Mouse (Mus musculus): ENCODE measurements at regions not wholly inside any gene's neighbourhood (a gene's known extent, or its start where the extent isn't known, plus 50 kb on each side); places are given as distances from the start of the nearest gene placed in this dataset.

DNA sequence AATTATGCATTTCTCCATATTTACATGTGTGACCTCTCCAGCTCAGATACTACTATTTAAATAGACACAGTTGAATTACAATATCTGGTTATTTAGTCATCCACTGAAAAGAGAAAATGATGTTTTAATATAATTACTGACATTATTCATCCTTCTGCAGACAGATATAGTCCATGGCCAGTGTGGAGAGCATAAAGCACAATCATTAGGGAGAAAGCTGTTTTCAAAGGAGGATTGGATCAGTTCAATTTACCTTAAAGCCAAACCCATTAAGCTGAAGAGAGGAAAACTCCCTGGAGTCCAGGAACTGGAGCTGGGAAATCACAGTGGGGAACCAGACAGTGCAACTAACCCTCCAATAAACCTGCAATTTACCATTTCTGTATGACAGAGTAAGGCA lies 339.8 kb upstream of the Rgs17 start:
- Histone ChIP-seq H3K27me3 (ENCODE audit: control insufficient read depth in 1 of 2, insufficient read depth in 2 of 2, low read length in 2 of 2) (no peaks in the 10 kb centered on the region), H3K79me2 (ENCODE audit: control insufficient read depth, insufficient read depth, low read length, poor library complexity) (no peaks in the 10 kb centered on the region), H3K36me3 (ENCODE audit: control insufficient read depth in 1 of 2, insufficient read depth in 2 of 2, low read length in 2 of 2) (no peaks in the 10 kb centered on the region), H3K27ac (ENCODE audit: control insufficient read depth, low read depth, low read length) (no peak overlapping the region), H3K4me1 (ENCODE audit: control insufficient read depth in 1 of 2, insufficient read depth in 2 of 2, low read length in 2 of 2) (no peaks in the 10 kb centered on the region), H3K4me3 (ENCODE audit: control insufficient read depth in 1 of 2, insufficient read depth in 1 of 2, low read depth in 2 of 2, low read length in 2 of 2) (no peak overlapping the region), H3K9me3 (replicated peaks; ENCODE audit: insufficient read depth, low read length) (no peaks in the 10 kb centered on the region), H3K9ac (ENCODE audit: control insufficient read depth, low read depth, low read length, poor library complexity, severe bottlenecking) (no peak overlapping the region)
- DNase-seq (ENCODE audit: low read depth, low spot score): no peak
- TF ChIP-seq TBP (IDR thresholded peaks at IDR 0.05; ENCODE audit: low read depth, low read length) (no peak), JUND (IDR thresholded peaks at IDR 0.05; ENCODE audit: low read depth, low read length) (no peak), POLR2A (IDR thresholded peaks at IDR 0.05; ENCODE audit: control insufficient read depth in 1 of 2, insufficient read depth in 1 of 2, low read depth in 1 of 2, low read length in 2 of 2, poor library complexity in 1 of 2) (no peak), POLR2AphosphoS2 (IDR thresholded peaks at IDR 0.05; ENCODE audit: low read length) (no peak), MEF2A (IDR thresholded peaks at IDR 0.05; ENCODE audit: extremely low read depth, insufficient replicate concordance, low read depth, low read length, poor library complexity, severe bottlenecking) (no peak), EP300 (IDR thresholded peaks at IDR 0.05; ENCODE audit: low read depth in 1 of 2, low read length in 2 of 2) (no peak), ZMIZ1 (IDR thresholded peaks at IDR 0.05; ENCODE audit: low read depth, low read length) (no peak)

GRCm38 (mm10) chr10:6265662-6266061 lies 343.5 kb upstream of the Rgs17 start:
- no peak for DNase-seq (ENCODE audit: low read depth, low spot score)
- H3K9ac ChIP-seq (ENCODE audit: control insufficient read depth, low read depth, low read length, poor library complexity, severe bottlenecking): no peak overlapping the region
- no peaks in the 10 kb centered on the region for H3K4me1 ChIP-seq (ENCODE audit: control insufficient read depth in 1 of 2, insufficient read depth in 2 of 2, low read length in 2 of 2)
- H3K36me3 ChIP-seq (ENCODE audit: control insufficient read depth in 1 of 2, insufficient read depth in 2 of 2, low read length in 2 of 2): no peaks in the 10 kb centered on the region
- no peak overlapping the region for H3K27ac ChIP-seq (ENCODE audit: control insufficient read depth, low read depth, low read length)
- no peaks in the 10 kb centered on the region for H3K9me3 ChIP-seq (replicated peaks; ENCODE audit: insufficient read depth, low read length)
- TF ChIP-seq SIN3A (IDR thresholded peaks at IDR 0.05; ENCODE audit: low read length): no peak
- TF ChIP-seq ZC3H11A (IDR thresholded peaks at IDR 0.05; ENCODE audit: low read depth, low read length): no peak
- TF ChIP-seq POLR2AphosphoS5 (IDR thresholded peaks at IDR 0.05; ENCODE audit: borderline replicate concordance, low read depth, low read length): no peak
- no peak for TF ChIP-seq GABPA (IDR thresholded peaks at IDR 0.05; ENCODE audit: low read depth, low read length)
- H3K4me3 ChIP-seq (ENCODE audit: control insufficient read depth in 1 of 2, insufficient read depth in 1 of 2, low read depth in 2 of 2, low read length in 2 of 2): no peak overlapping the region
- no peaks in the 10 kb centered on the region for H3K27me3 ChIP-seq (ENCODE audit: control insufficient read depth in 1 of 2, insufficient read depth in 2 of 2, low read length in 2 of 2)
- no peaks in the 10 kb centered on the region for H3K79me2 ChIP-seq (ENCODE audit: control insufficient read depth, insufficient read depth, low read length, poor library complexity)

GRCm38 (mm10) chr10:6291388-6291787 lies 369.2 kb upstream of the Rgs17 start:
- Histone ChIP-seq H3K9ac (ENCODE audit: control insufficient read depth, low read depth, low read length, poor library complexity, severe bottlenecking) (no peak overlapping the region), H3K79me2 (ENCODE audit: control insufficient read depth, insufficient read depth, low read length, poor library complexity) (no peaks in the 10 kb centered on the region), H3K36me3 (ENCODE audit: control insufficient read depth in 1 of 2, insufficient read depth in 2 of 2, low read length in 2 of 2) (no peaks in the 10 kb centered on the region), H3K4me3 (ENCODE audit: control insufficient read depth in 1 of 2, insufficient read depth in 1 of 2, low read depth in 2 of 2, low read length in 2 of 2) (no peak overlapping the region), H3K27ac (ENCODE audit: control insufficient read depth, low read depth, low read length) (no peak overlapping the region), H3K27me3 (ENCODE audit: control insufficient read depth in 1 of 2, insufficient read depth in 2 of 2, low read length in 2 of 2) (no peaks in the 10 kb centered on the region), H3K9me3 (replicated peaks; ENCODE audit: insufficient read depth, low read length) (no peaks in the 10 kb centered on the region), H3K4me1 (ENCODE audit: control insufficient read depth in 1 of 2, insufficient read depth in 2 of 2, low read length in 2 of 2) (no peaks in the 10 kb centered on the region)
- TF ChIP-seq GABPA (IDR thresholded peaks at IDR 0.05; ENCODE audit: low read depth, low read length) (no peak), NRF1 (IDR thresholded peaks at IDR 0.05; ENCODE audit: insufficient read depth, low read depth, low read length, poor library complexity, severe bottlenecking) (no peak), BHLHE40 (IDR thresholded peaks at IDR 0.05; ENCODE audit: borderline replicate concordance, low read depth, low read length) (no peak), POLR2A (IDR thresholded peaks at IDR 0.05; ENCODE audit: control insufficient read depth in 1 of 2, insufficient read depth in 1 of 2, low read depth in 1 of 2, low read length in 2 of 2, poor library complexity in 1 of 2) (no peak), EP300 (IDR thresholded peaks at IDR 0.05; ENCODE audit: low read depth in 1 of 2, low read length in 2 of 2) (no peak), SIN3A (IDR thresholded peaks at IDR 0.05; ENCODE audit: low read length) (no peak), ZNF384 (IDR thresholded peaks at IDR 0.05; ENCODE audit: low read depth, low read length) (no peak), USF1 (IDR thresholded peaks at IDR 0.05; ENCODE audit: low read depth, low read length) (no peak), MAZ (IDR thresholded peaks at IDR 0.05; ENCODE audit: low read depth, low read length) (no peak), JUND (IDR thresholded peaks at IDR 0.05; ENCODE audit: low read depth, low read length) (no peak), ELF1 (IDR thresholded peaks at IDR 0.05; ENCODE audit: low read depth, low read length) (no peak), RAD21 (IDR thresholded peaks at IDR 0.05; ENCODE audit: low read depth, low read length) (no peak)
- DNase-seq (ENCODE audit: low read depth, low spot score): no peak

All from MEL (cell line).